Mouse (Mus musculus): ENCODE data around the gene Sec13. TPM values are rescaled to one million over a fixed set of nuclear protein-coding genes. Genes with fewer than 3 reads are reported as not detected.

Gene Sec13
- polyA plus RNA-seq (2016; fragmentation: Nextera tagmentation; extraction: Ambion mirVana) = 288 and 292 TPM in 2 replicates

DNA sequence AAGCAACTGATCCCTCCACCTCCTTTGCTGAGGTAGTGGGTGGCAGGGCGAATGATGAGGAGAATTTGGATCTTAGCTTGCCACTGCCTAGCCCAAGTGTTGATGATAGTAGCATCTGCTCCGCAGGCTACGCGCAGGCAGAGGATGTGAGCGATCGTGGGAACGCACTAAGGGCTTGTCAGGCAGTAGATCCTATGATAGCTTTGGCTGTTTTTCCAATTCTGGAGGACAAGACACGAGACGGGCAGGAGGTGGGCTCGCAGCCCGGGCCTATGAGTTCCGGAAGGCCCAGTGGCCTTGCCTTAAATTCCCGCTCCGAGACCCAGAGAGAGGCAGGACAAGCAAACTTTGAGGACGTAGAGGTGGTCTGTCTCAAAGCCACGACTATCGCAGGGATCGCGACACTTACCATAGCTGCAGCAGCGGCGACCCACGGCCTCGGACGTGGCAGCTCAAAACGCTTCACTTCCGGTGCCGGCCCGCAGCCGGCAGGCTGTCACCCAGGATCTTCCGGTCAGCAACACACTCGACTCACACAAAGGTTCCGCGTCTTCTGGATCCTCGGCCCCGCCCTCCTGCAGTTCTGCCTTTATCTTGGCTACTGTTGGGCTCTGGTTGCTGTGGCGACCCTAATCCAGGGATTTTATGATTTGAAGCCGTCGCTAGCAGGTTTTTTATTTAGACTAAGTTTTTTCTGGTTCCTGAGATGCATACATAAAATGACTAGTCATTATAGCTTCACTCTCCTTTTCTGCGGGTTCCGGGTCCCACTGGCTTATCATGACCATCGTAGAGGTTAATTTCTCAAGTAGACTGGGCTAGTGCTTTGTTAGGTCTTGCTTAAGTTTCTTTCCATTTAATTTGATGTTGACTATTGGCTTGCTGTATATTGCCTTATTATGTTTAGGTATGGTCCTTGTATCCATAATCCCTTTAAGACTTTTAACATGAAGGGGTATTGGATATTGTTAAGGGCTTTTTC lies at the start of gene Sec13:
Sec13 (minus strand) TSS at position 508 of the 982 bp plus-strand sequence.
- DNase-seq (ENCODE audit: low spot score) = peak; percentile 91
- peak within 1 kb of the TSS; percentile 89 for H3K27ac ChIP-seq (replicated peaks)
- WGBS = 8% methylated on average over 41 of the region's 41 CpGs

DNA sequence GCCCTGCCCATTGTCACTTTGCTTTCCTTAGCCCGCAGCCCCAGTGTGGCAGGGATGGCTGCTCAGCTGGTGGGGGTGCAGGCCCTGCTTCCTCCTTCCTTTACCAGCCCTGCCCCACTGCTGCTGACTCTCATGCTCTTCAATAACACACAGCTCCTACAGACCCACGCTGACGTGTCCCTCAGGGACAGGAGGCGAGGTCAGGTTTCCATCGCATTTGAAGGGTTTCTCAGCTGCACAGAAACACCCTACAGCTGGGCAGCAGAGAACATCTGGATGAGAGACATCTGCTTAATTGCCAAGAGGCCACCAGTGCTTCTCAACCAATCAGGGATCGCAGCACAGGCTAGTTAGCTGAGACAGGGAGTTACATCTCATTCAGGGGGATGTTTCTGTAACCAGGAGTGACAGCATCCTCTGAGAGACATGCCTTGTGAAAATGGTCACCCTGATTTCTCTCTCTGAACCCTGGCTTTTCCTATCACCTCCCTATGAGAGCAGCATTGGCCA lies 47.0 kb upstream of the Sec13 start:
- Histone ChIP-seq H3K4me3 (no peak overlapping the region), H3K36me3 (replicated peaks) (no peaks in the 10 kb centered on the region), H3K4me1 (peaks cover 17% of the 10 kb centered on the region), H3K9me3 (no peaks in the 10 kb centered on the region), H3K27ac (replicated peaks) (no peak overlapping the region; the same call in 1 of the 2 replicates), H3K27me3 (replicated peaks; ENCODE audit: low read depth, poor library complexity, severe bottlenecking) (no peaks in the 10 kb centered on the region; the same call in 1 of the 2 replicates)
- peak; percentile 41 for DNase-seq (ENCODE audit: low spot score)
- WGBS = 36% methylated on average over 6 of the region's 6 CpGs

More for the DNA sequence above, at the start of gene Sec13:
- Histone ChIP-seq H3K4me3 (peak within 1 kb of the TSS; percentile 95), H3K4me1 (peaks cover 14% of the 10 kb centered on the region), H3K36me3 (replicated peaks) (peaks cover 31% of the 10 kb centered on the region), H3K27me3 (replicated peaks; ENCODE audit: low read depth, poor library complexity, severe bottlenecking) (no peaks in the 10 kb centered on the region; the same call in 1 of the 2 replicates), H3K9me3 (no peaks in the 10 kb centered on the region)

DNA sequence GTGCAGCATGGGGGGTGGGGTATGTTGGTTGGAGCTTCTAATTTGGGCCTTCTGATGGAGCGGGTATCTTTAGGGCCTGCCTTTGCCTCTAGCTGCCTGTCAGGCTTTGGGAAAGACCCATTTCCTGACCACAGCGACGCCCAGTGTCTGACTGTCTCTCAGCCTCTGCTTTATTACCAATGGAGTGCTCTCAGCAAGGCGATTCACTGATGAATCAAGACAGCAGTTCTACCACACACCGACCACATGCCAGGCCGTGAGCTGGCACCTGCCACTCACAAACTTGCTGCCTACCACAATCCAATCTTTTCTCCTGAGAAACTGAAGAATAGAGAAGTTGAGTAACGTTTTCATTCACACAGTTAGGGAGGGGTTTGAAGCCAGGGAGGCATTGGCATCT lies 45.1 kb upstream of the Sec13 start:
- Histone ChIP-seq H3K27ac (replicated peaks) (no peak overlapping the region), H3K36me3 (replicated peaks) (no peaks in the 10 kb centered on the region), H3K4me1 (peaks cover 17% of the 10 kb centered on the region), H3K9me3 (no peaks in the 10 kb centered on the region), H3K4me3 (no peak overlapping the region), H3K27me3 (replicated peaks; ENCODE audit: low read depth, poor library complexity, severe bottlenecking) (no peaks in the 10 kb centered on the region; the same call in 1 of the 2 replicates)
- no peak for DNase-seq (ENCODE audit: low spot score)
- WGBS = 83% methylated on average over 7 of the region's 7 CpGs

DNA sequence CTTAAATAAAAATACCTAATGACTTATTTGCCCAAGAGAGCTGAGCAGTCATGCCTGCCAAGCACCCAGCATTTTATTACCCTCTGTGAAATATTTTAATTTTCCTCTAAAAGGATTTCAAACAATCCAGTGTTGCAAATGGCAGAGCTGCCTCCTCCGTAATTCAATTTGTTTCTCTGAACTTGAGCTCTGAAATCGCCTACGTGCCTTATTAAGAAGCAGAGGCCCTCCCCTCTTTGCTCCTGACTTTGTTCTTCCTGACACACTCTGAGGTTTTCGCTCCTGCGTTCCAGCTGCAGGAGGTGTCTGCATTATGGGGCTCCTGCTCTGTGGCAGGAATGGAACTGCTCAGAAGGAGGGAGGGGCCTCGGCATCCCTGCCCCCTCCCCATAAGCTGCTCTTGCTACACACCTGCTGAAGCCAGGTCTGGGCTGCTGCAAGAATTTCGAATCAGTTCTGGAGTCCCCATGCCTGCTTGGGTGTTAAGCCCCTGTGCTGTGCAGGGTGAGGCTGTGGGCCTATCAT lies 37.7 kb upstream of the Sec13 start:
- no peak overlapping the region for H3K27ac ChIP-seq (replicated peaks)
- H3K4me1 ChIP-seq = no peaks in the 10 kb centered on the region
- WGBS = 72% methylated on average over 7 of the region's 7 CpGs
- H3K36me3 ChIP-seq (replicated peaks) = no peaks in the 10 kb centered on the region
- no peaks in the 10 kb centered on the region for H3K27me3 ChIP-seq (replicated peaks; ENCODE audit: low read depth, poor library complexity, severe bottlenecking)
- DNase-seq (ENCODE audit: low spot score) = no peak
- no peak overlapping the region for H3K4me3 ChIP-seq
- H3K9me3 ChIP-seq = no peaks in the 10 kb centered on the region

DNA sequence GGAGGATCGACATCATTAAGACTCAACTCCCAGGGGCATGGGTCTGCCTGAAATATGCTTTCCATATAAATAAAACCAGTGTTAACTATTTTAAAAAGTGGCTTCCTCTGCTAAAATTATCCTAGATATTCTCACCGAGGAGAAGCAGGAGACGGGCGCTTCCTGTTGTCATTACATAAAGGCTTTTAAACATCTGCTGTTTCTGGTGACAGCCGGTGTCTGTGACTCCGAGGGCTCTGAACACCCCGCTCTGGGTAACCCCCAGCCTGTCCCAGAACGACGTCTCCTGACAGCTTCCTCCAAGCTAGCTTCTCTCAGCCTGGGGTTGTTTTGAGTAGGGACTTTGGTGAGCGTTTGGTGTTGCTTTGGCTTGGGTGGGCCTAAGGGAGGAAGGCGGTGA lies 28.3 kb upstream of the Sec13 start:
- Histone ChIP-seq H3K4me3 (no peak overlapping the region), H3K4me1 (no peaks in the 10 kb centered on the region), H3K27me3 (replicated peaks; ENCODE audit: low read depth, poor library complexity, severe bottlenecking) (no peaks in the 10 kb centered on the region), H3K9me3 (no peaks in the 10 kb centered on the region), H3K27ac (replicated peaks) (no peak overlapping the region), H3K36me3 (replicated peaks) (no peaks in the 10 kb centered on the region)
- WGBS = 73% methylated on average over 11 of the region's 11 CpGs
- DNase-seq (ENCODE audit: low spot score) = no peak

DNA sequence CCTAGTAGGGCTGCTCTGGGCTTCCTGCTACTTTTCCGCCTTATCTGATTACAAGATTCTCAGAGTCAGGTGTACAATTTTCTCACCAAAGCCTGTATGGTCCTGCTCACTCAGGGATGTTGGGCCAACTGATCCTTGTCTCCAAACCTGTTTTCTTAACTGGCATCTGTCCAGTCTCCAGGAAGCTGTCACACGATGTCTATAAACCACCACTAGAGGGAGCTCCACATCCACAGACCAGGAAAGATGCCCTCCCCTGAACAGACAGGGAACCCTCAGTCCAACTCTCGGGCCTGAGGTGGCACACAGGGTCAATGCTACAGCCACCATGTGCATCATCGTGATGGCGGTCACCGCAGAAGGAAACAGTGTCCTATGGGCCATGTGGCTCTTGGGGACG lies 21.1 kb upstream of the Sec13 start:
- Histone ChIP-seq H3K9me3 (no peaks in the 10 kb centered on the region), H3K4me3 (no peak overlapping the region), H3K27me3 (replicated peaks; ENCODE audit: low read depth, poor library complexity, severe bottlenecking) (no peaks in the 10 kb centered on the region), H3K36me3 (replicated peaks) (no peaks in the 10 kb centered on the region), H3K27ac (replicated peaks) (no peak overlapping the region), H3K4me1 (no peaks in the 10 kb centered on the region)
- DNase-seq (ENCODE audit: low spot score) = peak; percentile 71
- WGBS = 31% methylated on average over 7 of the region's 7 CpGs

DNA sequence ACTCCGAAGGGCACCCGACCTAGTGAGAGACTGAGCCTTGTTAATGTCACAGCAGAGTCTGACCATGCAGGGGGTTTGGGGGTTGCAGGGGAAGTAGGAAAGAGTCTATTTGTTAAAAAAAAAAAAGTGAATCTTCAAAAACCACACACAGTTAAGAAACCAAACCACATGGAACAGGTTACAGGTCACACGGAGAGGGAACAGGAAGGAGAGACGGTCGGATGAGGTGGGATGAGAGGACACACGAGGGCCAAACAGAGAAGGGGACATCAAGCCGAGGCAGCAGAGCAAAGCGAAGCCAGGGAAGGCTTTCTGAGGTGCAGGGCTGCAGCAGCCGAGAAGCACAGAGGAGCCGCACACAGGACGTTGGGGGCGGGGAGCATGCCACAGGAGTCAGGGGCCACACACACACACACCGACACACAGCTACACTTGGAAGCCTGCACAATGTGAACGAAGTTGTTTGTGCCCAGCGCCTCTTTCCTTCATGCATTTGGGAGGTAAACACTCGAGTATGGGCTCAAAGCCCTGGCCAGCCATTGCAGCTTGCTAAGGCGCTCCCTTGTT lies 8.7 kb upstream of the Sec13 start:
- DNase-seq (ENCODE audit: low spot score) = no peak
- H3K27me3 ChIP-seq (replicated peaks; ENCODE audit: low read depth, poor library complexity, severe bottlenecking) = peaks cover 37% of the 10 kb centered on the region
- H3K27ac ChIP-seq (replicated peaks) = no peak overlapping the region
- 59% methylated on average over 17 of the region's 17 CpGs for WGBS
- H3K4me1 ChIP-seq = peaks cover 27% of the 10 kb centered on the region
- no peak overlapping the region for H3K4me3 ChIP-seq
- H3K36me3 ChIP-seq (replicated peaks) = no peaks in the 10 kb centered on the region
- H3K9me3 ChIP-seq = no peaks in the 10 kb centered on the region

DNA sequence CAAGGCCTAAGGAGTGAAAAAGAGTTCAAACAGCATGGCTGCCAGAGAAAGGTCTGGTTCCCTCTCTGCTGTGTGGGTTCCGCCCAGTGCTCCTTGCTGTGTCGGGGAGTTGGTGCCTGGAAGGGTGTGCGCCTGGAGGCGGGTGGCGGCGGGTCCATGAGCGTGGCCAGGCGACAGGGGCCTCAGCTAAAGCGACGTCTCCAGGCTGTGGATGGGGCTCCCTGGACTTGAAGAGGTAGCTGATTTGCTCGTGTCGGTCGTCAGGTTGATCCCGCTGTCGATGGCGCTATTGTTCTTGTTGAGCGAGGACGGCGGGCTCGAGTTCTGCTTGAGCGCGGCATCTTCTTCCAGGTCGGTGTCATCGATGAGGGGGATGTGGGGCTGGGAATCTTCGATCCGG lies 7.8 kb upstream of the Sec13 start:
- Histone ChIP-seq H3K9me3 (no peaks in the 10 kb centered on the region), H3K27ac (replicated peaks) (no peak overlapping the region; the same call in 1 of the 2 replicates), H3K27me3 (replicated peaks; ENCODE audit: low read depth, poor library complexity, severe bottlenecking) (peaks cover 37% of the 10 kb centered on the region), H3K4me3 (peak overlapping the region; percentile 35), H3K4me1 (peaks cover 27% of the 10 kb centered on the region), H3K36me3 (replicated peaks) (no peaks in the 10 kb centered on the region)
- WGBS = 32% methylated on average over 26 of the region's 26 CpGs
- peak; percentile 39 for DNase-seq (ENCODE audit: low spot score)

DNA sequence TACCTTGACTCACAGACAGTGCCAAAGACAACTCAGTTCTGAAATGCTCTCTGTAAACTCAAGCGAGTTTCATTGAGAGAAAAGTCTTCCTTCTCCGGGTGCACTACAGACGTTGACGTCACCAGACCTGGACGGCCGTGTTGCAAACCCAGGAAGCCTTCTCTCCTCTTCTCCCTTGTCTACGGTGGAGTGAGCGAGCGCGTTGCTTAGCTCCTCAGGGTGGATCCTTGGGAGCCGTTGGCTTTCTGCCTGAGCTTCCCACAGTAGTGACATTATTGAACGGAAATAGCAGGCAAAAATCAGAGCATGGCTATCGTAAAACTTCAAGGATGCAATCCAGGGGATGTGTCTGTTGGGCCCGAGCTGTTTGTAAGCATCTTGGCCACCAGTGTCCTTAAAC lies 6.7 kb upstream of the Sec13 start:
- H3K4me3 ChIP-seq = no peak overlapping the region
- H3K36me3 ChIP-seq (replicated peaks) = no peaks in the 10 kb centered on the region
- 88% methylated on average over 14 of the region's 14 CpGs for WGBS

DNA sequence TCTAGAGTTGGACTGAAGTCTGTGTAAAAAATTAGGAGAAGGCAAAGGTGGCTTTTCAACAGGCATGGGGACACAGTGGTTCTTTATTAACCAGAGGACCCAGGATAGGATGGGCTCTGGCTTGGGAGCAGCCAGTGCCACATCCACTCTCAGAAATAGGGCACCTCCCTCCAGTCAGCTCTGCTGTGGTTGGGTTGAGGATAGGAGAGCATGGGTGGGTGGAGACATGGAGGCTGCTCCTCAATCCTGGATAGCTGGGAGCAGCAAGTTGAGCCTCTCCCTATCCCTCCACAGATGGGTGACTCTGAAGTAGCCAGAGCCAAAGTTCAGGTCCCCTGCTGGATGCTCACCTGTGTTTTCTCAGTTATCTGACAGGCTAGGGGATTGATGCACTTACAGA lies 4.6 kb upstream of the Sec13 start:
- H3K27ac ChIP-seq (replicated peaks) = no peak overlapping the region
- DNase-seq (ENCODE audit: low spot score) = no peak
- no peak overlapping the region for H3K4me3 ChIP-seq
- no peaks in the 10 kb centered on the region for H3K9me3 ChIP-seq
- peaks cover 22% of the 10 kb centered on the region for H3K4me1 ChIP-seq
- peaks cover 34% of the 10 kb centered on the region for H3K27me3 ChIP-seq (replicated peaks; ENCODE audit: low read depth, poor library complexity, severe bottlenecking)
- H3K36me3 ChIP-seq (replicated peaks) = no peaks in the 10 kb centered on the region

More for the DNA sequence above, 6.7 kb upstream of the Sec13 start:
- Histone ChIP-seq H3K9me3 (no peaks in the 10 kb centered on the region), H3K27me3 (replicated peaks; ENCODE audit: low read depth, poor library complexity, severe bottlenecking) (peaks cover 37% of the 10 kb centered on the region), H3K27ac (replicated peaks) (no peak overlapping the region), H3K4me1 (peaks cover 27% of the 10 kb centered on the region)
- no peak for DNase-seq (ENCODE audit: low spot score)

DNA sequence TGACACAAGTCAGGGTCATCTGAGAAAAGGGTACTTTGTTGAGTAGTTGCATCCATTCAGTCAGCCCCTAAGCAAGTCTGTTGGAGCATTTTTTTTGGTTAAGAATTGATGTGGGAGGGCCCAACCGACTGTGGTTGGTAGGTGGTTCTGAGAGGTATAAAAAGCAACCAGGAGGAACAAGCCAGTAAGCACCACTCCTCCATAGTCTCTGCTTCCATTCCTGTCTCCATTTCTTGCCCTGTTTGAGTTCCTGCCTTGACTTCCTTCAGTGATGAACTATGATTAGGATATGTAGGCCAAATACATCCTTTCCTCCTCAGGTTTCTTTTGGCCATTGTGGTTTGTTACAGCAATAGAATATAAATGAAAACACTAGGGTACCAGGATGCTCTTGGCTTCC lies 2.6 kb upstream of the Sec13 start:
- Histone ChIP-seq H3K27ac (replicated peaks) (no peak overlapping the region), H3K36me3 (replicated peaks) (peaks cover 5% of the 10 kb centered on the region), H3K9me3 (no peaks in the 10 kb centered on the region), H3K4me3 (no peak overlapping the region), H3K4me1 (peaks cover 14% of the 10 kb centered on the region), H3K27me3 (replicated peaks; ENCODE audit: low read depth, poor library complexity, severe bottlenecking) (peaks cover 15% of the 10 kb centered on the region)
- 57% methylated on average over 1 of the region's 1 CpGs for WGBS
- DNase-seq (ENCODE audit: low spot score) = no peak

DNA sequence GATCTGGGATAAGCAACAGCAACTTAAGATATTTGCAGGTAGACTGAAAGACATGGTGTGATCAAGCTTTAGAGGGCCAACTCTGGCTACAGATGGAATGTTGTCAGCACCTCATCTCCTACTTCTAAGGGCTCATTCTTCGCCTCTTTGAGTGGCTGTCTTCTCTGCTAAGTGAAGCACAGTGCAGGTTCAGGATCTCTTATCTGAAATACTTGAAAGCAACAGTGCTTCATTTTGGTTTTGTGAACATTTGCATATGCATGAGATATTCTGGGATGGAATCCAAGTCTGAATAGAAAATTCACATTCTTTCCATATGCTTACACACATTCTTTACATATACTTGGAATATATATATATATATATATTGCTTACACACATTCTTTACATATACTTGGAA lies 1.8 kb upstream of the Sec13 start:
- peaks cover 9% of the 10 kb centered on the region; the same call in 1 of the 2 replicates for H3K27me3 ChIP-seq (replicated peaks; ENCODE audit: low read depth, poor library complexity, severe bottlenecking)
- H3K4me3 ChIP-seq = no peak overlapping the region
- H3K27ac ChIP-seq (replicated peaks) = no peak overlapping the region
- no peaks in the 10 kb centered on the region for H3K9me3 ChIP-seq
- H3K36me3 ChIP-seq (replicated peaks) = peaks cover 13% of the 10 kb centered on the region
- DNase-seq (ENCODE audit: low spot score) = no peak
- WGBS = 74% methylated on average over 1 of the region's 1 CpGs
- H3K4me1 ChIP-seq = peaks cover 14% of the 10 kb centered on the region
